Mouse (Mus musculus): Measurements from ENCODE around the gene Bola3. TPM values are rescaled to one million over a fixed set of nuclear protein-coding genes. Genes with fewer than 3 reads are reported as not detected.
A peak's percentile ranks its signal among the peaks of the same experiment; 100 is the strongest.

Bola3 gene
- polyA plus RNA-seq, 1 experiment: 87.1 TPM

GRCm38 (mm10) chr6:83404571-83404970, 55.6 kb downstream of the Bola3 start:
- Histone ChIP-seq H3K4me1 (ENCODE audit: control insufficient read depth, insufficient read depth, low read length) (peaks cover 32% of the 10 kb centered on the region), H3K27ac (ENCODE audit: insufficient read depth, low read length) (no peak overlapping the region), H3K27me3 (ENCODE audit: control insufficient read depth, insufficient read depth, low read length) (no peaks in the 10 kb centered on the region), H3K4me3 (replicated peaks; ENCODE audit: insufficient read depth, low read depth, low read length) (no peak overlapping the region)
- peak in 1 of 2 experiments; percentile 61 for DNase-seq
- no peak for TF ChIP-seq POLR2A (IDR thresholded peaks at IDR 0.05; ENCODE audit: borderline replicate concordance, insufficient read depth, low read length)
- TF ChIP-seq CTCF (IDR thresholded peaks at IDR 0.05; ENCODE audit: borderline replicate concordance, insufficient read depth, low read depth, low read length): no peak
- 57% methylated on average over 13 of the region's 13 CpGs for WGBS

GRCm38 (mm10) chr6:83405511-83406064, 56.6 kb downstream of the Bola3 start:
- TF ChIP-seq CTCF (IDR thresholded peaks at IDR 0.05; ENCODE audit: borderline replicate concordance, insufficient read depth, low read depth, low read length) (no peak), POLR2A (IDR thresholded peaks at IDR 0.05; ENCODE audit: borderline replicate concordance, insufficient read depth, low read length) (no peak)
- no peak overlapping the region for H3K4me3 ChIP-seq (replicated peaks; ENCODE audit: insufficient read depth, low read depth, low read length)
- no peaks in the 10 kb centered on the region for H3K27me3 ChIP-seq (ENCODE audit: control insufficient read depth, insufficient read depth, low read length)
- peak in 1 of 2 experiments; percentile 52 for DNase-seq
- 47% methylated on average over 7 of the region's 7 CpGs for WGBS
- H3K27ac ChIP-seq (ENCODE audit: insufficient read depth, low read length): peak overlapping the region; percentile 47; the same call in 1 of the 2 replicates
- H3K4me1 ChIP-seq (ENCODE audit: control insufficient read depth, insufficient read depth, low read length): peaks cover 27% of the 10 kb centered on the region

DNA sequence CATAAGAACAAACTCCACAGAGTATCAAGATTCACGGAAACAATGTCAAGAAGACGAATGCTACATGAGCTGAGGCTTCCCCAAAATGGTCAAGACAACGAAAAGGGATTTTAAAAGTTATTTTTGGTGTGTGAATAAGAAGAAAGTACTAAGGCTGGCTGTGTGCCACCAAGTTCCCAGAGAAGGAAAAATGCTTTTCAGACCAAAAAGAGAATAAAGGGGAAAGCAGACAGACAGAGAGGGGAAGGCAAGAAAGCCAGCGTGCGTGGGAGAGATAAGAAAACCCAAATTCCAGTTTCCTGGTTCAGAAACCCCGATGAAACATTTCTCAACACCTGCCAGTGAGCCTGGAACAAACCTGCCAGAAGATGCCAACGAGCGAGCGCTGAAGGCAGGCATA, 59.6 kb downstream of the Bola3 start:
- Histone ChIP-seq H3K27me3 (ENCODE audit: control insufficient read depth, insufficient read depth, low read length) (no peaks in the 10 kb centered on the region), H3K4me1 (ENCODE audit: control insufficient read depth, insufficient read depth, low read length) (peaks cover 47% of the 10 kb centered on the region), H3K27ac (ENCODE audit: insufficient read depth, low read length) (no peak overlapping the region), H3K4me3 (replicated peaks; ENCODE audit: insufficient read depth, low read depth, low read length) (no peak overlapping the region)
- WGBS: 46% methylated on average over 9 of the region's 9 CpGs
- no peak for DNase-seq
- TF ChIP-seq CTCF (IDR thresholded peaks at IDR 0.05; ENCODE audit: borderline replicate concordance, insufficient read depth, low read depth, low read length): no peak
- TF ChIP-seq POLR2A (IDR thresholded peaks at IDR 0.05; ENCODE audit: borderline replicate concordance, insufficient read depth, low read length): no peak

Other genes with a start within 250 kb of the Bola3 start
- 9.1 and 12.4 TPM in 2 replicates for gene Ccdc142, start 247.5 kb upstream of the Bola3 start, polyA plus RNA-seq (2012; rRNA removed)
- 9.9 TPM in 2 replicates for gene Gm42688, start 247.5 kb upstream of the Bola3 start, polyA plus RNA-seq (2012; rRNA removed)
- 109 and 114 TPM in 2 replicates for gene Mrpl53, start 240.1 kb upstream of the Bola3 start, polyA plus RNA-seq (2012; rRNA removed)
- gene Mogs, start 233.7 kb upstream of the Bola3 start, polyA plus RNA-seq (2012; rRNA removed): 31.7 and 33.5 TPM in 2 replicates
- 88.2 and 93.1 TPM in 2 replicates for gene Wbp1, start 227.6 kb upstream of the Bola3 start, polyA plus RNA-seq (2012; rRNA removed)
- gene Ino80b, start 223.7 kb upstream of the Bola3 start, polyA plus RNA-seq (2012; rRNA removed): 25.1 and 25.3 TPM in 2 replicates
- gene Rtkn, start 213.7 kb upstream of the Bola3 start, polyA plus RNA-seq (2012; rRNA removed): 88.8 and 97.2 TPM in 2 replicates
- 22.7 and 29.1 TPM in 2 replicates for gene Wdr54, start 192.8 kb upstream of the Bola3 start, polyA plus RNA-seq (2012; rRNA removed)
- 6.6 and 8.1 TPM in 2 replicates for gene 1700003E16Rik, start 192.7 kb upstream of the Bola3 start, polyA plus RNA-seq (2012; rRNA removed)
- gene Dctn1, start 183.2 kb upstream of the Bola3 start, polyA plus RNA-seq (2012; rRNA removed): 394 and 406 TPM in 2 replicates
- 2.8 and 5.8 TPM in 2 replicates for gene Slc4a5, start 129.3 kb upstream of the Bola3 start, polyA plus RNA-seq (2012; rRNA removed)
- 13.6 and 15.4 TPM in 2 replicates for gene Mthfd2, start 23.2 kb upstream of the Bola3 start, polyA plus RNA-seq (2012; rRNA removed)
- gene Mob1a, start 23.1 kb upstream of the Bola3 start, polyA plus RNA-seq (2012; rRNA removed): 16.0 and 16.3 TPM in 2 replicates
- gene Tet3, start 109.9 kb downstream of the Bola3 start, polyA plus RNA-seq (2012; rRNA removed): 22.5 and 24.7 TPM in 2 replicates
- 97.3 and 108 TPM in 2 replicates for gene Dguok, start 157.8 kb downstream of the Bola3 start, polyA plus RNA-seq (2012; rRNA removed)
- gene Actg2, start 187.1 kb downstream of the Bola3 start, polyA plus RNA-seq (2012; rRNA removed): 0.76 and 0.97 TPM in 2 replicates
- gene Stambp, start 223.6 kb downstream of the Bola3 start, polyA plus RNA-seq (2012; rRNA removed): 39.0 and 41.8 TPM in 2 replicates